15 mouse cellular contexts compared by ENCODE assay signal in the genomic region with DNA sequence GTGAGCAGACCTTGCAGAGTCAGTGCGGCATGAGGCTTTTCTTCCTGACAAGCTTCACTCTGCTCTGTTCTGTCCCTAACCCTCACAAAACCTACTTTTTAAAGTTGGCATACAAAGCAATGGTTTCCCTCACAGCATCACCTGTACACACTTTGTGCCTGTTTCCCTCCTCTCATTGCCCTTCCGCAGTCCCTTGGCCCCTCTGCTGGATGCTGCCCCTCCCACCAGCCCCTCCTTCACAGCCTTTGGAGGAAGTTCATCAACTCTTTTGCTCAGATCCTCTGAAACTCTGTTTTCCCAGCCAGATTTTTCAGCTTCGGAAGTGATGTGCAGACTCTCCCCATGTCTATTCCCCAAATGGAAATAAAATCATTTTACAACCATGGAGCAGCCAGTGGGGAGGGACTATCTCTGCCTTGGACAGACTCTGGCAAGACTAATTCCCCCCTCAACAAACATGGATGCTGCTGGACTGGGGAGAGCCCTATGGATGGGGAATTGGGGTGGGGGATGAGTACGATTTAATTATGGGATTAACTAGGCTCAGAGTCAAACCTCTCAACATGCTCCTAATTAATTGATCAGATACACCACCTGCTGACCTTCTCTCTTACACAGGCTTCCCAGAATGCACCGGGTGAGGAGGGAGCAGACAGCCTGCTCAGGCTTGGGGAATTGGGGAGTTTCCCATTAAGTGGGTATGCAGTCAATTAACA.
DNase-seq lines count a peak whose midpoint lies in the region; ATAC-seq lines count a peak whose summit lies in the region.
"Had no signal": no experiment of that assay in that cellular context is flagged by ENCODE, and none has a peak within 500 bp of the region (broad histone marks: within the 10 kb centered on the region; RNA-seq: fewer than 3 reads in every experiment).

No protein-coding gene starts in this region.

- WGBS in embryonic facial prominence, embryonic 15.5 days, result 48% methylated on average over 5 of the region's 5 CpGs
- 48% methylated on average over 5 of the region's 5 CpGs for WGBS in hindbrain, embryonic 13.5 days
- 30% methylated on average over 5 of the region's 5 CpGs for WGBS in midbrain, embryonic 16.5 days

- no peak overlapping the region for H3K27ac ChIP-seq in embryonic facial prominence, embryonic 15.5 days (replicated peaks)
- peak overlapping the region; percentile 66 for H3K27ac ChIP-seq in hindbrain, embryonic 13.5 days
- peak overlapping the region; percentile 44; the same call in 1 of the 2 replicates for H3K27ac ChIP-seq in midbrain, embryonic 16.5 days (ENCODE audit: low read length)
- H3K27ac ChIP-seq: embryonic facial prominence, embryonic 12.5 days; liver, embryonic 13.5 days; stomach, embryonic 15.5 days had no signal

- no peak overlapping the region for H3K4me3 ChIP-seq in embryonic facial prominence, embryonic 15.5 days (replicated peaks)
- no peak overlapping the region for H3K4me3 ChIP-seq in hindbrain, embryonic 13.5 days
- H3K4me3 ChIP-seq in midbrain, embryonic 16.5 days (ENCODE audit: low read depth, low read length), result no peak overlapping the region
- H3K4me3 ChIP-seq: embryonic facial prominence, embryonic 12.5 days; liver, embryonic 13.5 days; stomach, embryonic 15.5 days had no signal

- no peaks in the 10 kb centered on the region for H3K4me1 ChIP-seq in embryonic facial prominence, embryonic 15.5 days
- peaks cover 25% of the 10 kb centered on the region for H3K4me1 ChIP-seq in hindbrain, embryonic 13.5 days (replicated peaks)
- H3K4me1 ChIP-seq in midbrain, embryonic 16.5 days (ENCODE audit: control insufficient read depth, insufficient read depth, low read length), result peaks cover 12% of the 10 kb centered on the region; the same call in 1 of the 2 replicates
- H3K4me1 ChIP-seq: embryonic facial prominence, embryonic 12.5 days; liver, embryonic 13.5 days; stomach, embryonic 15.5 days had no signal

- no peaks in the 10 kb centered on the region for H3K9me3 ChIP-seq in embryonic facial prominence, embryonic 15.5 days (replicated peaks)
- H3K9me3 ChIP-seq in hindbrain, embryonic 13.5 days, result no peaks in the 10 kb centered on the region
- no peaks in the 10 kb centered on the region for H3K9me3 ChIP-seq in midbrain, embryonic 16.5 days (replicated peaks; ENCODE audit: control insufficient read depth, low read length, poor library complexity, severe bottlenecking)
- H3K9me3 ChIP-seq: embryonic facial prominence, embryonic 12.5 days; liver, embryonic 13.5 days; stomach, embryonic 15.5 days had no signal

- no peak overlapping the region for H3K4me2 ChIP-seq in embryonic facial prominence, embryonic 15.5 days (replicated peaks)
- H3K4me2 ChIP-seq in hindbrain, embryonic 13.5 days, result no peak overlapping the region
- no peak overlapping the region for H3K4me2 ChIP-seq in midbrain, embryonic 16.5 days (ENCODE audit: low read length)
- H3K4me2 ChIP-seq: embryonic facial prominence, embryonic 12.5 days; liver, embryonic 13.5 days; stomach, embryonic 15.5 days had no signal

- no peaks in the 10 kb centered on the region for H3K27me3 ChIP-seq in embryonic facial prominence, embryonic 15.5 days
- H3K27me3 ChIP-seq in hindbrain, embryonic 13.5 days, result no peaks in the 10 kb centered on the region
- no peaks in the 10 kb centered on the region for H3K27me3 ChIP-seq in midbrain, embryonic 16.5 days (ENCODE audit: control insufficient read depth, insufficient read depth, low read depth, low read length)
- H3K27me3 ChIP-seq: embryonic facial prominence, embryonic 12.5 days; liver, embryonic 13.5 days; stomach, embryonic 15.5 days had no signal

- no peaks in the 10 kb centered on the region for H3K36me3 ChIP-seq in embryonic facial prominence, embryonic 15.5 days
- no peaks in the 10 kb centered on the region for H3K36me3 ChIP-seq in hindbrain, embryonic 13.5 days
- H3K36me3 ChIP-seq in midbrain, embryonic 16.5 days (ENCODE audit: control insufficient read depth, insufficient read depth, low read length), result no peaks in the 10 kb centered on the region
- H3K36me3 ChIP-seq: embryonic facial prominence, embryonic 12.5 days; liver, embryonic 13.5 days; stomach, embryonic 15.5 days had no signal

- DNase-seq in embryo, embryonic 10.5 days (ENCODE audit: low spot score), result peak; percentile 35
- DNase-seq in spleen, postnatal 14 days (ENCODE audit: low spot score in 2 of 2), result no peak
- DNase-seq in cerebellum, adult 8-10 months, result no peak
- DNase-seq in adrenal gland, postnatal 36 days, result no peak
- DNase-seq: adrenal gland, adult 8-10 months; heart, adult 11 months; heart, postnatal 14 days; kidney, adult 9 months; liver, embryonic 13.5 days; lung, postnatal 36 days had no signal

- peak; percentile 34; the same call in 1 of the 2 replicates for ATAC-seq in embryonic facial prominence, embryonic 15.5 days (ENCODE audit: insufficient number of reproducible peaks, low FRiP score, low TSS enrichment, low read depth)
- peak; percentile 84 for ATAC-seq in hindbrain, embryonic 13.5 days (ENCODE audit: low FRiP score)
- ATAC-seq in midbrain, embryonic 16.5 days, result peak; percentile 90

- H3K9ac ChIP-seq in embryonic facial prominence, embryonic 15.5 days, result no peak overlapping the region
- no peak overlapping the region for H3K9ac ChIP-seq in hindbrain, embryonic 13.5 days
- no peak overlapping the region for H3K9ac ChIP-seq in midbrain, embryonic 16.5 days (ENCODE audit: low read depth, low read length)
- H3K9ac ChIP-seq: embryonic facial prominence, embryonic 12.5 days; liver, embryonic 13.5 days; stomach, embryonic 15.5 days had no signal

Comparison
In these comparisons a context has a peak if more than half of its experiments do, and no peak if none do; other contexts are left out.
1. ATAC-seq: peak in every context shown above with its lines; median percentile 90 in midbrain, embryonic 16.5 days; 84 in hindbrain, embryonic 13.5 days; 34 in embryonic facial prominence, embryonic 15.5 days.